Mouse (Mus musculus): ENCODE measurements at regions not wholly inside any gene's neighbourhood (a gene's known extent, or its start where the extent isn't known, plus 50 kb on each side); places are given as distances from the start of the nearest gene placed in this dataset.
A peak's percentile ranks its signal among the peaks of the same experiment; 100 is the strongest.

- Histone ChIP-seq H3K9me3 (replicated peaks; ENCODE audit: control insufficient read depth, low read length) (no peaks in the 10 kb centered on the region), H3K36me3 (ENCODE audit: control insufficient read depth, insufficient read depth) (no peaks in the 10 kb centered on the region), H3K4me2 (ENCODE audit: low read depth, low read length) (no peak overlapping the region), H3K27ac (ENCODE audit: low read length) (no peak overlapping the region), H3K27me3 (ENCODE audit: control insufficient read depth, insufficient read depth, low read length) (no peaks in the 10 kb centered on the region), H3K4me3 (ENCODE audit: low read length) (no peak overlapping the region), H3K4me1 (ENCODE audit: control insufficient read depth, insufficient read depth, low read length) (no peaks in the 10 kb centered on the region), H3K9ac (ENCODE audit: low read length) (no peak overlapping the region)
- 75% methylated on average over 4 of the region's 4 CpGs for WGBS
- no peak for ATAC-seq (replicated peaks; ENCODE audit: extremely low read depth, insufficient read depth, low FRiP score)
These were observed 262.8 kb upstream of the Smc2 start for GRCm38 (mm10) chr4:52176240-52176639.

GRCm38 (mm10) chr4:52197777-52198176 is 241.3 kb upstream of the Smc2 start:
- H3K4me2 ChIP-seq (ENCODE audit: low read depth, low read length), result no peak overlapping the region
- no peak for ATAC-seq (replicated peaks; ENCODE audit: extremely low read depth, insufficient read depth, low FRiP score)
- no peak overlapping the region for H3K27ac ChIP-seq (ENCODE audit: low read length)
- WGBS, result 73% methylated on average over 3 of the region's 3 CpGs
- no peaks in the 10 kb centered on the region for H3K4me1 ChIP-seq (ENCODE audit: control insufficient read depth, insufficient read depth, low read length)
- no peak overlapping the region for H3K4me3 ChIP-seq (ENCODE audit: low read length)
- H3K9me3 ChIP-seq (replicated peaks; ENCODE audit: control insufficient read depth, low read length), result no peaks in the 10 kb centered on the region
- H3K36me3 ChIP-seq (ENCODE audit: control insufficient read depth, insufficient read depth), result no peaks in the 10 kb centered on the region
- no peaks in the 10 kb centered on the region for H3K27me3 ChIP-seq (ENCODE audit: control insufficient read depth, insufficient read depth, low read length)
- H3K9ac ChIP-seq (ENCODE audit: low read length), result no peak overlapping the region

DNA sequence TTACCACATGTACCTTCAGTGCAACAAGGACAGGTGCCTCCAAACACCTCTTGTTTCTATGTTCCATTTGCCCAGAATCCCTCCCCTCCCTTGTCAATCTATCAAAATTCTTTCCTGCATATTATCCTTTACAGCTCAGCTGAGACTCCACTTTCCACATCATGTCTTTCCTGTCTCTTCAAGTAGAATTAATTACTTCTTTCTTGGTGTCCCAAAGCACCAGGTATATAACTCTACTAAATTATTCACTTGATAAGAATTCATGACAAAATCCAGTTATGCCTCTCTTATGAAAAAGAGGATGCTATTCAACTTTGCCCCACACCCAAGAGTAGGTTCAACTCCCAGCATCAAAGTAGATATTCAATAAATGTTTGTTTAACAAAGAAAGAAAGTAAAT is 228.4 kb upstream of the Smc2 start:
- Histone ChIP-seq H3K27me3 (ENCODE audit: control insufficient read depth, insufficient read depth, low read length) (no peaks in the 10 kb centered on the region), H3K4me2 (ENCODE audit: low read depth, low read length) (no peak overlapping the region), H3K4me1 (ENCODE audit: control insufficient read depth, insufficient read depth, low read length) (no peaks in the 10 kb centered on the region), H3K27ac (ENCODE audit: low read length) (no peak overlapping the region), H3K36me3 (ENCODE audit: control insufficient read depth, insufficient read depth) (no peaks in the 10 kb centered on the region), H3K4me3 (ENCODE audit: low read length) (no peak overlapping the region), H3K9ac (ENCODE audit: low read length) (no peak overlapping the region), H3K9me3 (replicated peaks; ENCODE audit: control insufficient read depth, low read length) (no peaks in the 10 kb centered on the region)
- ATAC-seq (replicated peaks; ENCODE audit: extremely low read depth, insufficient read depth, low FRiP score), result no peak

- WGBS, result 61% methylated on average over 5 of the region's 5 CpGs
- Histone ChIP-seq H3K4me1 (ENCODE audit: control insufficient read depth, insufficient read depth, low read length) (no peaks in the 10 kb centered on the region), H3K4me2 (ENCODE audit: low read depth, low read length) (no peak overlapping the region), H3K4me3 (ENCODE audit: low read length) (no peak overlapping the region), H3K9ac (ENCODE audit: low read length) (no peak overlapping the region), H3K9me3 (replicated peaks; ENCODE audit: control insufficient read depth, low read length) (no peaks in the 10 kb centered on the region), H3K36me3 (ENCODE audit: control insufficient read depth, insufficient read depth) (no peaks in the 10 kb centered on the region), H3K27ac (ENCODE audit: low read length) (no peak overlapping the region), H3K27me3 (ENCODE audit: control insufficient read depth, insufficient read depth, low read length) (no peaks in the 10 kb centered on the region)
- no peak for ATAC-seq (replicated peaks; ENCODE audit: extremely low read depth, insufficient read depth, low FRiP score)
These were observed 228.0 kb upstream of the Smc2 start for GRCm38 (mm10) chr4:52211022-52211421.

GRCm38 (mm10) chr4:52213363-52213762 is 225.7 kb upstream of the Smc2 start:
- Histone ChIP-seq H3K9ac (ENCODE audit: low read length) (no peak overlapping the region), H3K4me3 (ENCODE audit: low read length) (no peak overlapping the region), H3K4me1 (ENCODE audit: control insufficient read depth, insufficient read depth, low read length) (no peaks in the 10 kb centered on the region), H3K27me3 (ENCODE audit: control insufficient read depth, insufficient read depth, low read length) (no peaks in the 10 kb centered on the region), H3K4me2 (ENCODE audit: low read depth, low read length) (no peak overlapping the region), H3K36me3 (ENCODE audit: control insufficient read depth, insufficient read depth) (no peaks in the 10 kb centered on the region), H3K9me3 (replicated peaks; ENCODE audit: control insufficient read depth, low read length) (no peaks in the 10 kb centered on the region), H3K27ac (ENCODE audit: low read length) (no peak overlapping the region)
- WGBS, result 56% methylated on average over 3 of the region's 3 CpGs
- ATAC-seq (replicated peaks; ENCODE audit: extremely low read depth, insufficient read depth, low FRiP score), result peak; percentile 67; the same call in 1 of the 2 replicates

Measured in heart, embryonic 16.5 days (tissue).